Mouse (Mus musculus) testis, adult 2 months (tissue): ENCODE data around the gene Rnf146. TPM values are rescaled to one million over a fixed set of nuclear protein-coding genes. Genes with fewer than 3 reads are reported as not detected.
"Not testable (repeated sequence)": the region's sequence is repeated elsewhere in the genome, so short reads cannot be mapped to it uniquely, and the experiment has no call there.

ENCODE experiments used
- H3K27ac ChIP-seq: fragments of 200-500 bp; 2 replicates; pipeline ENCODE4 v1.5.1; 2012; ENCODE audit warnings: low read depth, low read length; ENCODE audit not compliant: control insufficient read depth, insufficient read depth
- H3K27me3 ChIP-seq: fragments of 200-500 bp; 2 replicates; pipeline ENCODE4 v1.6.1; 2012; ENCODE audit warnings: mild to moderate bottlenecking, low read length, moderate library complexity; ENCODE audit not compliant: control insufficient read depth, insufficient read depth
- H3K36me3 ChIP-seq: fragments of 200-500 bp; 2 replicates; pipeline ENCODE4 v1.6.1; 2012; ENCODE audit warnings: mild to moderate bottlenecking, low read length; ENCODE audit not compliant: control insufficient read depth, insufficient read depth
- H3K4me1 ChIP-seq: fragments of 200-500 bp; 2 replicates; pipeline ENCODE4 v1.6.1; 2012; ENCODE audit warnings: low read length; ENCODE audit not compliant: control insufficient read depth, insufficient read depth
- H3K4me3 ChIP-seq: fragments of 200-500 bp; 2 replicates; pipeline ENCODE4 v1.5.1; 2012; ENCODE audit warnings: low read depth, mild to moderate bottlenecking, low read length, moderate library complexity, mixed read lengths; ENCODE audit not compliant: control insufficient read depth
- CTCF ChIP-seq: fragments of 200-500 bp; IDR thresholded peaks from 2 replicates; pipeline ENCODE4 v1.5.1; 2012; ENCODE audit warnings: low read depth, mild to moderate bottlenecking, inconsistent platforms, low read length, moderate library complexity; ENCODE audit not compliant: control insufficient read depth, insufficient read depth, insufficient replicate concordance
- POLR2A ChIP-seq: fragments of 200-500 bp; IDR thresholded peaks from 2 replicates; pipeline ENCODE4 v1.6.1; 2012; ENCODE audit warnings: low read depth, mild to moderate bottlenecking, inconsistent platforms, low read length, moderate library complexity; ENCODE audit not compliant: control insufficient read depth
- polyA plus RNA-seq: library from polyadenylated mRNA; depleted of rRNA; stranded (reverse); fragments of >200 nt; gene quantifications from 2 replicates; pipeline ENCODE4 v1.2.3, GENCODE M21; 2012; rRNA removed

Gene Rnf146
- polyA plus RNA-seq = 32.6 and 44.1 TPM in 2 replicates

GRCm38 (mm10) chr10:29362197-29362900 lies at the start of gene Rnf146:
Gene Rnf146, minus strand, starts transcription at chr10:29362442.
- Histone ChIP-seq H3K4me3 (peak within 1 kb of the TSS; percentile 100), H3K27me3 (no peaks in the 10 kb centered on the region)
- TF ChIP-seq POLR2A (no peak), CTCF (no peak)

GRCm38 (mm10) chr10:29402656-29403268 lies 40.5 kb upstream of the Rnf146 start:
- H3K4me1 ChIP-seq = no peaks in the 10 kb centered on the region
- no peaks in the 10 kb centered on the region for H3K36me3 ChIP-seq
- TF ChIP-seq POLR2A = no peak
- TF ChIP-seq CTCF = no peak
- H3K27ac ChIP-seq = no peak overlapping the region
- no peak overlapping the region for H3K4me3 ChIP-seq
- no peaks in the 10 kb centered on the region for H3K27me3 ChIP-seq

More at GRCm38 (mm10) chr10:29362197-29362900, at the start of gene Rnf146:
- Histone ChIP-seq H3K4me1 (peaks cover 3% of the 10 kb centered on the region), H3K36me3 (no peaks in the 10 kb centered on the region), H3K27ac (peak within 1 kb of the TSS; percentile 95)

- not testable (repeated sequence) for H3K27ac ChIP-seq, H3K36me3 ChIP-seq, H3K4me1 ChIP-seq, H3K27me3 ChIP-seq, H3K4me3 ChIP-seq
Observed at GRCm38 (mm10) chr10:29394890-29395289, 32.6 kb upstream of the Rnf146 start.

GRCm38 (mm10) chr10:29381558-29381957 lies 19.3 kb upstream of the Rnf146 start:
- H3K36me3 ChIP-seq = no peaks in the 10 kb centered on the region
- TF ChIP-seq POLR2A = no peak
- TF ChIP-seq CTCF = no peak
- H3K27me3 ChIP-seq = no peaks in the 10 kb centered on the region
- H3K4me3 ChIP-seq = no peak overlapping the region
- no peak overlapping the region for H3K27ac ChIP-seq
- peaks cover 7% of the 10 kb centered on the region for H3K4me1 ChIP-seq

GRCm38 (mm10) chr10:29374065-29374464 lies 11.8 kb upstream of the Rnf146 start:
- Histone ChIP-seq H3K27me3 (no peaks in the 10 kb centered on the region), H3K4me3 (no peak overlapping the region), H3K27ac (no peak overlapping the region), H3K4me1 (no peaks in the 10 kb centered on the region), H3K36me3 (no peaks in the 10 kb centered on the region)
- TF ChIP-seq CTCF (no peak), POLR2A (no peak)

- peaks cover 3% of the 10 kb centered on the region for H3K4me1 ChIP-seq
- peak; percentile 87 for TF ChIP-seq POLR2A
- no peak for TF ChIP-seq CTCF
- H3K27ac ChIP-seq = peak overlapping the region; percentile 95
- no peaks in the 10 kb centered on the region for H3K27me3 ChIP-seq
- no peaks in the 10 kb centered on the region for H3K36me3 ChIP-seq
- H3K4me3 ChIP-seq = peak overlapping the region; percentile 100
Observed at GRCm38 (mm10) chr10:29361464-29362196, 612 bp downstream of the Rnf146 start.

- TF ChIP-seq POLR2A (no peak), CTCF (no peak)
- Histone ChIP-seq H3K27me3 (no peaks in the 10 kb centered on the region), H3K4me3 (peak overlapping the region; percentile 100), H3K4me1 (peaks cover 3% of the 10 kb centered on the region), H3K36me3 (no peaks in the 10 kb centered on the region), H3K27ac (peak overlapping the region; percentile 95)
Observed at GRCm38 (mm10) chr10:29361095-29361463, 1.2 kb downstream of the Rnf146 start.
